Mouse (Mus musculus): ENCODE results near the gene Svep1.

The Svep1 gene

DNA sequence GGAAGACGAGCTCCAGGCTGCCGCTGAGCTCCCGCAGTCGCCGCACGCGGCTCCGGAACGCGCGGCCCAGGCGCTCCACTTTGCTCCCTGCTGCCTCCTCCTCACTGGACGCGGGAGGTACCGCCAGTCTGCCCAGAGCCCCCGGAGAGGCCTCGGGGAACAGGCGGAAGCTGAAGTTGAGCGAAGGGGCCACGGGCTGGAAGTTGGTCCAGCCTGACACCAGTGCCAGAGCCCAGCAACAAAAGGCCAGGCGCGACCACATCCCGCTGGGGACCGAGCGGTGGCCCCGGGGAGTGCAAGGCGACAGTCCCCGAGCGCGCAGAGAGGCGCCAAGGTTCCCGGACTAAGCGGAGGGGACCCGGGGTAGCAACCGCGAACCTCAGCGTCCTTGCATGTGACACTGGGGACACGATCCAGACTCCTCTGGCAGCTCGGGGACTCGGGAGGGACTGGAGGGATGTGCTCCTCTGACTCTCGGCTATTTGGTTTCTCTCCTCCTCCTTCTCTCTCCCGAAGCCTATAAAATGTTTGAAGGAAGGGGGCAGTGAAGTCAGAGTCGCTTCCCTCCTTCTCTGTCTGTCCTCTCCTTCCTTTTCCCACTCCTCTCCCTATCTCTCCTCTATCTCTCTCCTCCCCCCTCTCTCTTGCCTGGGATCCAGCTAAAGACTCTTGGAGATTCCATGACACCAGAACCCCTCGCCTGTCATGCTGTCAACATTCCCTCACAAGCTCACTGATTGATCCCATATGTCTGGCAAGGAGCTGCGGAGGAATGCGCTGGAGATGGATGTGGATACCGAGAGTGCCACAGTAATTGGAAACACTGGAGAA, at the start of gene Svep1:
TSS of gene Svep1 (minus strand) at position 745 of the 831 bp plus-strand sequence.
- no peak for DNase-seq (ENCODE audit: low spot score in 2 of 2)

DNA sequence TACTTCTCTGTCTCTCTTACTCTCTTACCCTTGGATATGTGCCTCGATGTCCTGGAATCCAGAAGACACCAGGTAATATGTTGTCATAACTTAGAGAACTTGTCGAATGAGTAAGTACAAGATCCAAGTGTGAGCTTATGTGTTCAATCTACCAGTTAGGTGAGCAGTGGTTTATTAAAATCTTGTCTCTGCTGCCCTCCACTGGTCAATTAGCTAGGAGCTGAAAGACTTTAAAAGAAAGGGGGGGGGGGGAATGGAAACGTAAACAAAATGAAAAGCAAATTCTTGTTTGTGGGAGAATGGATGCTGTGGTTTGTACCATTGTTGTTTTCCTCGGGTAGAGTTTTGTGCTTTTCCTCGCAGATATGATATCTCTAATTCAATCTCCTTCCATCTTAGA, 46.8 kb upstream of the Svep1 start:
- DNase-seq (ENCODE audit: low spot score in 2 of 2), result peak in 1 of 2 experiments; percentile 59

GRCm38 (mm10) chr4:58252381-58252780, 45.7 kb upstream of the Svep1 start:
- no peak for DNase-seq (ENCODE audit: low spot score in 2 of 2)

DNA sequence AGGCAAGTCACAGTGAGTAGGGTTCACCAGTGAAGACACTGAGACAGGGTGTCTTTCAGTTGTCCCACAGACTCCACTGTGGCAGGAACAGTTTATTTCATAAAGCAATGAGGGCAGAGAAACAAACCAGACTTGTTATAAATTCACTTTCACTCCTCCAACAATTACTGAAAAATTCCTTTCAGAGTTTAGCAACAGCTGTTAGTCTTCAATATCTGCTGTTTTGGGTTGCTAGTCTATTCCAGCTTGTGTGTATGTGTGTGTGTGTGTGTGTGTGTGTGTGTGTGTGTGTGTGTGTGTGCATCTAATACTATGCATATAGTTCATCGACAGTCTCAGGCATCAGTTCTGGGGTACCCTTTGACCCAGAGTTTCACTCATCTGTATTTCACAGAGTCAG, 38.9 kb upstream of the Svep1 start:
- no peak for DNase-seq (ENCODE audit: low spot score in 2 of 2)

GRCm38 (mm10) chr4:58240416-58240815, 33.8 kb upstream of the Svep1 start:
- DNase-seq (ENCODE audit: low spot score in 2 of 2), result no peak

DNA sequence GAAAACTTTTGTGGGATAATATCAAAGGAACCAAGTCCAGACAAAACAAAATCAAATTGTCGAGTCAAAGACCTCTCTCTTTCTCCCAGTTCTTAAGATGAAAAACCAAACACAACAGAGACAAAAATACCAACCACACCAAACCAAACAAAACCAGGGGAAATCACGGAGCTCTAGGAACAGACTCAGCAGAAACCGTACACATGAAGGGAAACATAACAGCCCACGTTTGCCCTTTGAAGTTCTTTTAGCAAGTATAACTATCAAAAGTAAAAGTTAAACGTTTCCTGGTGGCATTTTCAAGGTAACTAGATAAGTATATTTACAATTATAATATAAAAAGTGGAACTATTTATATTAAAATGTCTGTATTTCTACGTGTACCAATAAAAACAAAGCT, 29.2 kb upstream of the Svep1 start:
- DNase-seq (ENCODE audit: low spot score in 2 of 2), result no peak

- DNase-seq (ENCODE audit: low spot score in 2 of 2), result no peak
Measured at GRCm38 (mm10) chr4:58223499-58223898, 16.8 kb upstream of the Svep1 start.

DNA sequence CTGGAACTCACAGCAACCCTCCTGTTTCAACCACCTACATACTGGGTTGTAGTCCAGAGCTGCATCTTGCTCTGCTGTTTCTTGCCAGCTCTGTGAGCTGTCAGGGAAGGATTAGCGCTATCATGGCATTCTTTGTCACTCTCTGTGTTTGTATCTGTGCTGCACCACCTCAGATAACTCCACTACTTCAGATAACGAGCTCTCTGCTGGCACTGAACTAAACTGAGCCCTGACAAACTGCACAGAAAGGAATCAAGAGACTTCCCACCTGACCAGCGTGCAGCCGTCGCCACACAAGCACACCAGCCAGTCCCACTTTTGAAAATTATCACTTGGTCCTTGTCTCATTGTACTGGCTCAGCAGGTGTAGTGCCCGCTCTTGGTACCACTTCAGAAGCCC, 4.7 kb upstream of the Svep1 start:
- DNase-seq (ENCODE audit: low spot score in 2 of 2), result no peak

- no peak for DNase-seq (ENCODE audit: low spot score in 2 of 2)
Measured at GRCm38 (mm10) chr4:58210557-58211090, 4.0 kb upstream of the Svep1 start.

- no peak for DNase-seq (ENCODE audit: low spot score in 2 of 2)
Measured at GRCm38 (mm10) chr4:58205750-58206114, 927 bp downstream of the Svep1 start.

- DNase-seq (ENCODE audit: low spot score in 2 of 2), result no peak
Measured at GRCm38 (mm10) chr4:58201703-58202102, 5.0 kb downstream of the Svep1 start.

DNA sequence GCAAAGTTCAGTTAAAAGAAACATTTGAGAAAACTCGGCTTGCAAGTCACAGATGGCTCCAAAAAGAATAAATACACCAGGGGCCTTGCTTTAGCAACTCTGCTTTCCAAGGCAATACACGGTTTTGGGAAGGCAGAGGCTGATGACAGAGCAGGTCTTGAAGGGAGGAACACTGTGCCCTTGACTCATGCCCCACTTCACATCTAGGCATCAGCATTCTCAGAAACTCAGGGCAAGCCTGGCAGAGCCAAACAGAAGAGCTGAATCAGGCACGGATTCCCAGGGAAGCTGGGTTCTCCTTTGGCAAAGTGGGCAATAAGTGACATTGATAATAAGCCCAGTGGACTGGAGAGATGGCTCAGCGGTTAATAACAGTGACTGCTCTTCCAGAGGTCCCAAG, 5.8 kb downstream of the Svep1 start:
- DNase-seq (ENCODE audit: low spot score in 2 of 2), result no peak

GRCm38 (mm10) chr4:58197230-58197629, 9.4 kb downstream of the Svep1 start:
- no peak for DNase-seq (ENCODE audit: low spot score in 2 of 2)

GRCm38 (mm10) chr4:58196795-58197194, 9.9 kb downstream of the Svep1 start:
- no peak for DNase-seq (ENCODE audit: low spot score in 2 of 2)

DNA sequence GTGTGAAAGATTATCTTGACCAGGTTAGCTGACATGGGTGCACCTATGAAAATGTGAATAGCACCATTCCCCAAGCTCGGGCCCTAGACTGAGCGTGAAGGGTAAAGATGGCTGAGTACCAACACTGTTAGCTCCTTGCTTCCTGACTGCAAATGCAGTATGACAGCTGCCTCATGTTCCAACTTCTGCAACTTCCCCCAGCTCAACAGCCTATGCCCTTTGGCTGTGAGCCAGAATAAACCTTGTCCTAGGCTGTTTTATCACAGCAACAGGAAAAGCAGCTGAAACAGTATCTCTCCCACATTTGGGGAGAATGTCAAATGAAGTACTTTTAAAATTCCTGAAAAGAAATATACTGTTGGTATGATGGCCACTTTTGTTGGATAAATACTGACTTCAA, 10.7 kb downstream of the Svep1 start:
- no peak for DNase-seq (ENCODE audit: low spot score in 2 of 2)

DNA sequence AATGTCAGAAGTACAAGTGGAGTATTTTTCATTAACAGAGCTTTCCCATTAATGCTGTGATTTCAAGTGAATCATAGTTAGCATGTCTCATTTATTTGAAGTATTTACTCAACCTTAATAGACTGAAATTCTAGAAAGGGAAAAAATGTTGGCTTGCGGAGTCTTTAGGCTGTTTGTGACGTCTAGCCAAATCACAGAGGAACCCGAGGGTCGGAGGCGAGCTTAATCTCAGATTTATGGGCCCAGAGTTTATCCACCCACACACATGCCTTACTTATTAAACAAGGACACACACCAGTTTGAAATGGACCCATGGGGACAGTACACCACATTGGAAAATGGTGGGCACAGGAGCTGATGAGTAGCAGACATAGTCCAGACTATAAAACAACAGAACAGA, 17.4 kb downstream of the Svep1 start:
- no peak for DNase-seq (ENCODE audit: low spot score in 2 of 2)

DNA sequence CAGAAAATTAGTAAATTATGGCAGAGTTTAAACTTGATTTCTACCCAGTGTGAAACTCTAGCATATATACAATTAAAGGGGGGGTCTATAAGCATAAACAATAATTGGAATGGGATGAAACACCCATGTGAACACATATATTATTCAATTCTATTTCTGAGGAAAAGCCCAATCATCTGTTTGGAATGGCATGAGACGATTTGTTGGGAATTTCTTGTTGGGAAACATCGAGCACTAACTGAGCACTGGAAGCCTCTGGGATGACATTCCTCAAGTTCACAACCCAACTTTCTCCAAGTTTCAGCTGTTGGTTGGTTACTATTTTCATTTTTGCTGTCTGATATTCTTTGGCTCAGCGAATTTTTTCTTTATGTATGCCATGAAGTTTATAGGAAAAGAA, 21.3 kb downstream of the Svep1 start:
- no peak for DNase-seq (ENCODE audit: low spot score in 2 of 2)

- no peak for DNase-seq (ENCODE audit: low spot score in 2 of 2)
Measured at GRCm38 (mm10) chr4:58184681-58185341, 21.8 kb downstream of the Svep1 start.

- no peak for DNase-seq (ENCODE audit: low spot score in 2 of 2)
Measured at GRCm38 (mm10) chr4:58183897-58184296, 22.8 kb downstream of the Svep1 start.

DNA sequence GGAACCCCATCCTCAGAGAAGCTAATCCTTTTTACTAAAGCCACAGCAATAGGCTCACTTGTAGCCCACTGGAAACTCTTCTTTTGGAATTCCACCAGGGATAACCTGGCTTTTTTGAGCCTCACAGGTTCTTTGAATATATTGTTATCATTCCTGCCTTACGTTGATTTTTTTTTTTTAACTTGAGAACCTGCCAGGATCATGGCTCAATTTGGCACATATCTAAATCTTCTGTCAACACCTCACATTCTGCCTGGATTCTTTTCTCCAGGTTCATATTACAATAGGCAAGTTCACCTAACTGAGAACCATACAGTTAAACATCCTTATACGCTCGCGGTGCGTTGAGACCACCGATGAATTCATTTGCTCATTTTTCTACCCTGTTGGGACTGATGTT, 28.2 kb downstream of the Svep1 start:
- no peak for DNase-seq (ENCODE audit: low spot score in 2 of 2)

- DNase-seq (ENCODE audit: low spot score in 2 of 2), result no peak
Measured at GRCm38 (mm10) chr4:58177256-58177655, 29.4 kb downstream of the Svep1 start.

- no peak for DNase-seq (ENCODE audit: low spot score in 2 of 2)
Measured at GRCm38 (mm10) chr4:58174435-58174987, 32.1 kb downstream of the Svep1 start.

DNA sequence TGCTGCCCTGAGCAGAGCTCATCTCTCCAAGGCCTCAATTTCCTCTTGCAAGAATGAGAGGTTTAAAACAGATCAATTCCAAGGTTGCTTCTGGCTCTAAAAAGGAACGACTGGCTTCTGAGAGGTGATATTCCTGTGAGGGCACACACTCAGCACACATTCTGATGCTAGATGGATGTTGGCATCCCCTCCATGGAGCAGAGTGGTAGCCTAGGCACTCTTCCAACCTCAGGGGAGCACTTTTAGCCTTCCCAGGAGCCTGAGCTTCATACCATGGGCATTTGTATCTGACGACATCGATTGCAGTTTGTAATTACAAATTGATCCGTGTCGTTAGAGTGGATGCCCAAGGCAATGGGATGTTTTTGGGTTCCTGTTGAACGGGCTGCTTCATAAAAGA, 33.3 kb downstream of the Svep1 start:
- no peak for DNase-seq (ENCODE audit: low spot score in 2 of 2)

All from left cerebral cortex, adult 9 months (tissue).